Mouse (Mus musculus) urinary bladder, postnatal 36 days (tissue): ENCODE measurements around the gene Dpep1.
"Not testable (repeated sequence)": the region's sequence is repeated elsewhere in the genome, so short reads cannot be mapped to it uniquely, and the experiment has no call there.

ENCODE experiments used
- DNase-seq, 2 experiments: peaks; one replicate each; pipeline ENCODE4 v3.0.0; 2022; ENCODE audit warnings: low spot score in 2 of 2, mixed read lengths in 1 of 2

Gene Dpep1

DNA sequence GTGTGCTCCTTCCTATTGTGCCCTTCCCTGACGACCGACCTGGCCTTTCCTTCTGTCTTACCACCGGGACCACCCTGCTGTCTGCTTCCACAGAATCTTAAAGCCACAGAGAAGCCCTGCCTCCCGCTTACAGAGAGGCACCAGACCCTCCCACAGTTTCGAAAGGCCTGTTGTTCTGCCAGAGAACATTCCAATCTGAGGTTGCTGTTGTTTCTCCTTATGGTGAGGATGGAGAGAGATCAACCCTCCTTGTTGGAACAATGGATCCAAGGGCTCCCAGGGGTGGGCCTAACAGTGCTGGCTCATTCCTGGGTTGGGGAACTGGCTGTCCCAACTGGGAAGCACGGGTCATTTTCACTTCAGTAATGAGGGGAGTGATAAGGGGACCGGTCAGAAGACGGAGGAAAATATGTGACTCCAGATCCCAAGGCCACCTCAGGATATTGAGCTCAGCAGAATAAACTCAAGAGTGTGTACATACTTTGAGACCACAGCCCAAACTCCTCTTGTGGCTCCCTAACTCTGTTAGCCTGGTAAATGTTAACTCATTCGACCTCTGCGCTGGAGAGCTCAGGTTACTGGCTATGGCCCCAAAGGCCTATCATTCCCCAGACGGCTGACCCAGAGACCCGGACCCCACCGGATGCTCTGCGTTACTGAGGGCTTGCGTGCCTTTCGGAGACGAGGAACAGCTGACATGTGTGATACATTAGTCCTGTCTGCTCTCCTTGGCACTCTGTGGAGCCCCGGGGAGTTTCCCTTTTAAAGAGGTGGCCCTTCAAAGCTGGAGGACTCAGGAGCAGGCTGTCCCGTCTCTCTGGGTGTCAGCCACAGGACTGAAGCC is at the start of gene Dpep1:
Gene Dpep1, plus strand, starts transcription at position 677 of the 844 bp plus-strand sequence.
- DNase-seq: peak; percentile 11 to 71

GRCm38 (mm10) chr8:123136287-123136686 is 49.8 kb upstream of the Dpep1 start:
- DNase-seq: no peak

DNA sequence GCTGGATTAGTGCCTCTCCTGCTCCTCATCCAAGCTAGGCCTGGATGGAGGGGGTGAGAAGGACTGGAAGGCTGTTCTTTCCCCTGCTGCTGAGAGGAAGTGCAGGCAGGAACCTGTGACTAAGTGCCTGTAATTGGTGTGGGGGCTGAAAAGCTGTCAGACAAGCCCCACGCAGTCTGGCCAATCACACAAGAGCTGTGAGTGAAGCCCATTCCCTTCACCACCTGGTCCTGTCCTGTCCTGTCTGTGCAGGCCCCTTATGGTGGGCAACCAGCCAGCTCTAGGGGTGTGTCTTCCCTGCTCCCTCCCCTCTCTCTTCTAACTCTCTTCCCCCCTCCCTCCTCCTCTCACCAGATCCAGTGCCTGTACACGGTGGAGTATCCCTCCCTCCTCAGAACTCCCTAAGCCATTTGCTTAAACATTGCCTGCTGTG is 48.4 kb upstream of the Dpep1 start:
- DNase-seq: peak; percentile 26 to 50

DNA sequence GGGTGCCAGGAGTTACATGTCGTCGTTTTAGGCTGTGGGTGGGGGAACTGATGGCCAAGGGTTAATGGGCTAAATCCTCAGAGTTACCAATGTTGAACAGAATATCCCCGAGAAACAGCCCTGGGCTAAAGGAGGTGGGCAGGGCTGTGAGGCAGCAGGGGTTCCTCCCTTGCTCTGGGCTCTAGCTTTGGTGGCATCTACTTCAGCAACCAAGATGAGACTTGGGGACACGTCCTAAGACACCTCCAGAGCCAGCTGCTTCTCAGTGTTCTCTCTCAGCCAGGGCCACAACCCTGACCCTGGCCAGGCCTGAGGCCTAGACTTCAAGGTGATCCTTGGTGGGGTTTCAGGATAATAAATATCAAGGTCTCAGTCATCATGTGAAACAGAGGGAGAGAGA is 47.3 kb upstream of the Dpep1 start:
- DNase-seq: no peak

DNA sequence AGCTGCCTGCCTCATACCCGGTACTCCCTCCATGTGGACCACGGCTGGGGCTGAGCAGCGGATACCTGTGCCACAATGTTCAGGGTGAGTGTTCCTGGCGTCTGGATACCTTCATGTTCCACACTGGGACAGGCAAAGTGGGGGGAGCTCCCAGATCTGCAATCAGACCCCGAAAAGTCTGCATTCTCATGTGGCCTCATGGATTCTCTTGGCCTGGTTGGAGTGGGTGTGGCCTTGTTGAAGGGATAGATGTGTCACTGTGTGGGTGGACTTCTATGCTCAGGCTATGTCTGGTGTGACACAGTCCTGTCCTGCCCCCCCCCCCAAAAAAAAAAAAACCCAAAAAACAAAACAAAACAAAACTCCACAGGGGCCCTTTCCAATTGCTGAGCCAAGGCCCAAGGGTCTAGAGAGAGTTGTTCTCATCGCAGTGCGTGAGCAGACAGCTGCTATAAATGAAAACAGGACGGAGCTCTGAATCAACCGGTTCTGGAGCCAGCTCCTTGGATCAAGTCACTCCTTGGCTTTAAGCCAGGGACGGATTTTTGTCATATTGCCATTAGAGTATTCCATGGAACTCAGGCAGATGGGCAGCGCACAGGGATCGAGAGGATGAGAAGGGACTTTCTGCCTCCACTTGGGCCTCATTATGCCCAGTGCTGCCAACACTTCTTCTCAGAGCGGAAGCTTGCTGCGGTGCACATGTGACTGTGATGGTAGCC is 44.1 kb upstream of the Dpep1 start:
- DNase-seq: peak; percentile 65 to 75

DNA sequence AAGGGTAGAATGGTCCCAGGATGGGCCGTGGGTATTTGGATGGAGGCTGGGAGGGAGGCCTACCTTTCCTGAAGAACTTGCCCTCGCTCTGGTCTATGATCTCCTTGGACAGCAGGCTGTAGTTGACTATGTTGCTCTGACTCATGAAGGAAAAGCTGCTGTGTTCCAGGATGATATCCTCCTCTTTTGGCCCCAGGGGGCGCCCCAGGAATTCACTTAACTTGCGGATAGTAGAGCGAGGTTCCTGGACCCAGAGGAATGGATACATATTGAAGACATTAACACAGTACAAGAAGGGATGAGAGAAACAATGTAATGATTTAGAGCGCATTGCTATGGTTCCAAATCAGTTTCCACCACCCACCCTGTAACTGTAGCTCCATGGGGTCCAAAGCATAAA is 40.8 kb upstream of the Dpep1 start:
- peak in 1 of 2 experiments; percentile 36 for DNase-seq

- no peak for DNase-seq
Observed at GRCm38 (mm10) chr8:123146390-123146789, 39.7 kb upstream of the Dpep1 start.

GRCm38 (mm10) chr8:123150737-123151171 is 35.3 kb upstream of the Dpep1 start:
- no peak for DNase-seq

DNA sequence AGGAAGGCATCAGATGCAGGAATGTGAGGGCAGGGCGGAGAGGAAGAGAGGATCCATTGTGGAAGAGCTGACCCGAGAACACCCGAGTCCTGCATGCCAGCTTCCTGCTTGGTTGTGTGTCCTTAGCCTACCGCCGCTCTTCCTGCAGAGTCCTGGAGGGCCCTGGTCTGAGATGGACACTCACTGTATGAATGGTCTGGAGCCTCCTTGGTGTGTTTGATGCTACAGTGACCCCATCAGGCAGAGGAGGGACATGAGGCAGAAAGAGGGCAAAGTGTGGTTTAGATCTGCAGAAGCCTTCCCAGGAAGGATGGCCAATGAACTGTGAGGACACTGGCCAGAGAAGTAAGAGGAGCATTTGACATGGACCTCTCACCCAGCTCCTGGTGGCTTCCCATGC is 30.9 kb upstream of the Dpep1 start:
- DNase-seq: no peak

- no peak for DNase-seq
Observed at GRCm38 (mm10) chr8:123156070-123156773, 29.8 kb upstream of the Dpep1 start.

DNA sequence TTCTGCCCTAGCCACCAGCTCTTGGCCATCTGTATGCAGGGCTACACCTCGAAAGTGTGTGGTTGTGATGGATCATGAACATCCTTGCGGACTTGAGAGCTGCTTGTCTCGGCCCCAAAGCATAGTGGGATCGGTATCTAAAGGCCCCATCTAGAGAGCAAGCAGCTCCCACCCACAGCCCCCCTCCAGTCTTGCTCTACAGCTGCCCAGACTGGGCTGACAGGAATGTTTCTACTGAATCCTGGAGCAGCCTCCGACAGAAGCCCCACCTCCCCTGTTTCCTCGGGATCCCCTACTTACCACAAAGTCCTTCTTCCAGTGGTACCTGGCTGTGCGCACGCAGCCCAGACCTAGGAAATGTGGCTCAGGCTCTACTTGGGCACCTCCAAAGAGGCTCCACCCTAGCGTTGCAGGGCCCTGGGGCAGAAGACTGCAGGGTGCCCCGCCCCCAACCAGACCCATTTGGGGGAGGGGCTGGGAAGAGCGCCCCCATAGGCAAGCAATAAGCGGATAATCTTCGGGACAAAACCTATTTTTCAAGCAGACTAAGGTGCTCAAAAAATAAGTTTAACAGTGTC is 28.1 kb upstream of the Dpep1 start, which contains the start of gene Sult5a1:
Gene Sult5a1, minus strand, starts transcription at position 428 of the 578 bp plus-strand sequence.
- DNase-seq: no peak

GRCm38 (mm10) chr8:123181391-123181790 is 4.7 kb upstream of the Dpep1 start:
- peak in 1 of 2 experiments; percentile 69 for DNase-seq

DNA sequence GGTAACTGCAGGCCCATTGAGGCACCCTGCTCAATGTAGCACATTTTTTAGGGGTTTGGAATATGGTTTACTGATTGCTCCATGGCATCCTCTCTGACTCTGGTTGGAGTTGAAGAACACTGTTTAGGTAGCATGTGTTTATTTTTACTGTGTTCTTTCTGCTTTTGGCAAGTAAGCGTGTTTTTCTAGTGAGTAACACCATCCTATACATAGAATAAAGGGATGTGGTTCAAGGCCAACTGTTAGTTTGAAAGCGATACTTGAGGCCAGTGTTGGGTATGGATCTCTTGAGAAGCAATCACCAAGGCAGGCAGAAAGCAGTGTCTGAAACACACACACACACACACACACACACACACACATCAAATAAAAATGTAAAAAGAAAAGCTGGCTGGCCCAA is 2.0 kb downstream of the Dpep1 start:
- DNase-seq: no peak

- DNase-seq: no peak
Observed at GRCm38 (mm10) chr8:123188841-123189240, 2.8 kb downstream of the Dpep1 start.

DNA sequence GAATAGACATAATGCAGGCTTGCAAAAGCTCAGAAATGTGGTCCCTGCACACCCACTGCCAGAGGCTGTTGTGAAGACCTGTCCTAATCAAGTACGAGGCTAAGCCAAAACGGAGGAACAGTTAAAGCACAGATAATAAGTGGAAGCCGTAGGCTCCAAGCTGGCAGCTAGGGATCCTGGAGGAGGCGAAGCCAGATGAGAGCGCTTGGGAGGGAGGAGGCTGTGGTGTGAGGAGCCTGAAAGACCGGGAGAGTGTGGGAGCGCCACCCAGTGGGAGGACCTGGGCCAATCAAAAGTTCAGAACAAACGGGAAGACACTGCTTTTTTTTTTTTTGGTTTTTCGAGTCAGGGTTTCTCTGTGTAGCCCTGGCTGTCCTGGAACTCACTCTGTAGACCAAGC is 4.6 kb downstream of the Dpep1 start:
- peak; percentile 64 to 79 for DNase-seq

GRCm38 (mm10) chr8:123191908-123192307 is 5.9 kb downstream of the Dpep1 start:
- no peak for DNase-seq

DNA sequence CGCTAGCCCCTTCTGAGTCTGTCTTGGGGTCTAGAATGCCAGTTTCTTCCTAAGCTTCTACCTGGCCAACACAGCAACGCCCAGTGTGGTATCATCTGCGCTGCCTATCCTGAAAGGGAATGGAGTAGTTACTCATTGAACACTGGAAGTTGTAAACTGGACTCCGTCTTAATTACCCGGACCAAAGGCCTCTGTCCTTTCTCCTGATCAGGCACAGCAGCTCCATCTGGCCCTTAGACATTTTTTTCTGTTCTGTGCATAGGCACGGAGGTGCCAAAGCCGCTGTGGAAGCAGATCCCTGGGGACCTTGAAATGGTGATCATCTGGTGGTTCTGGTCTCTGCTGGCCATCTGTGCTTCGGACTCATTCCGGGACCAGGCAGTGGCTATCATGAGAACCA is 7.7 kb downstream of the Dpep1 start:
- no peak for DNase-seq

GRCm38 (mm10) chr8:123197016-123197415 is 11.0 kb downstream of the Dpep1 start:
- not testable (repeated sequence) for DNase-seq

DNA sequence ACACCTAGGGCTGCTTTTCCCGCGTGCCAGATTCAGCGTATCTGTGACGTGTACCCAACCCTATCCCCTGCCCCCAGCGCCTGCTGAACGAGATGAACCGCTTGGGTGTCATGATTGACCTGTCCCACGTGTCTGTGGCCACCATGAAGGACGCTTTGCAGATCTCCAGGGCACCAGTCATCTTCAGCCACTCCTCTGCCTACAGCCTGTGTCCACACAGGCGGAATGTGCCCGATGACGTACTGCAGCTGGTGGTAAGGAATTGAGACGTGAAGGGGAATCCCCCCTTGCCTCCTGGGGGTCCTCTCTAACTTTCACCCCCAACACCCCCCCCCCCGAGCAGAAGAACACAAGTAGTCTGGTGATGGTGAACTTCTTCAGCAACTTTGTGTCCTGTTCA is 13.8 kb downstream of the Dpep1 start:
- no peak for DNase-seq

DNA sequence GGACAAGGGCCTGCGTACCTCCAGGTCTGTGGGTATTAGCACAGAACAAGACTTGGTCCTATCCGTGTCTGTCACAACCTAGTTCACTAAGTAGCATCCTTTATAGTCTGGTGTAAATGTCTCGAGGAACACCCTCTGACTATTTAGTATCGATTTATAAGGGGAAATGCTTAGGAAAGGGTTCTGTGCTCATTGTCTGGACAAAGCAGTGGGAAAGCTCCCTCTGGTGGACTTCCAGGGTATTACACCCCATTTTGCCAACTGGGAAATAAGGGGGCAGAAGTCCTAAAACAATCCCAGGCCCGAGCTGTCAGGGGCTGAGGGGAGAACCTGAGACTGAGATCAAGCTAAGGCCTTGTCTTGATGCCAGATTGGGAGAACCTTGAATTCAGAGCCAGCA is 16.2 kb downstream of the Dpep1 start:
- DNase-seq: peak; percentile 47 to 55

GRCm38 (mm10) chr8:123203571-123203970 is 17.5 kb downstream of the Dpep1 start:
- DNase-seq: no peak

DNA sequence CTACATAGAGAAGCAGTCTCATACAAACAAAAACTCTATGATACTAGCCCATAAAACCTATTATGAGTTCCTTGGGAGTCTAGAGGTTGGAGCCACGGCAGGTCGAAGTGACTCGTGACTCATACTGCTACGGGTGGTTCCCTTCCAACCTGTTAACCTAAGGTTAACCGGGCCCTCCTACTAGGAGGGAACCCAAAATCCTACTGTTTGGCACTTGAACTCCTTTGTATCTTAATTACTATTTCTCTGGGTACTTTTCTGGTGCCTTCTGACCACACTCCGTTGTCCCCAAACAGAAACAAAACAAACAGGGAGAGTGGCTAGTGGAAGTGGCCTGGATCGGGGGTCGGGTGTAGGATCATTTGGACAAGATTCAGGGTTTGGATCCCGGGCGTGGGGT is 25.8 kb downstream of the Dpep1 start:
- DNase-seq: no peak
